Mouse (Mus musculus) heart, postnatal 0 days (tissue): Measurements from ENCODE around the gene Mplkip.

ENCODE experiments used
- CTCF ChIP-seq: IDR thresholded peaks from 2 replicates; pipeline ENCODE4 v1.5.1; 2016; ENCODE audit warnings: antibody characterized with exemption, control low read depth, low read depth
- EP300 ChIP-seq: IDR thresholded peaks from 2 replicates; pipeline ENCODE4 v1.6.1; 2016; ENCODE audit warnings: antibody characterized with exemption, low read depth

DNA sequence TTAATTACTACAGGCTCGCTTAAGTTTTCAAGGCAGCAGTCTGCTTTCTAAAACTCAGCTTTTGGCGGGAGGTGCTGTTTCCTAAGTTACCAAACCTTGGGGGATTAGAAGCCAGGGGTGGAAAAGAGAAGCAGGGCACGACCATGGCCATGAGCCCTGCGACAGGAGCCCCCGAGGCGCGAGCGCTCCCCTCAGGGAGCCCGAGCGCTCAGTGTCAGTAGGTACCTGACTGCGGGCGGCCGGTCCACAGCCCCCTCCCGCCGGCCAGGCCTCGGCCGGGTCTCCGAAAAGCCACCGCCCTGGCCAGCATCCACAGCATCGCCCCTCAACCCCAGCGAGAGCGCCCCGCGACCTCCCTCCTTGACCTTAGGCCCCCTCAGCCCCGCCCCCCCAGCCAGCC is 578 bp upstream of the Mplkip start:
- TF ChIP-seq CTCF, result no peak
- no peak for TF ChIP-seq EP300
